ENCODE assay signal across 11 mouse cellular contexts in the genomic region with DNA sequence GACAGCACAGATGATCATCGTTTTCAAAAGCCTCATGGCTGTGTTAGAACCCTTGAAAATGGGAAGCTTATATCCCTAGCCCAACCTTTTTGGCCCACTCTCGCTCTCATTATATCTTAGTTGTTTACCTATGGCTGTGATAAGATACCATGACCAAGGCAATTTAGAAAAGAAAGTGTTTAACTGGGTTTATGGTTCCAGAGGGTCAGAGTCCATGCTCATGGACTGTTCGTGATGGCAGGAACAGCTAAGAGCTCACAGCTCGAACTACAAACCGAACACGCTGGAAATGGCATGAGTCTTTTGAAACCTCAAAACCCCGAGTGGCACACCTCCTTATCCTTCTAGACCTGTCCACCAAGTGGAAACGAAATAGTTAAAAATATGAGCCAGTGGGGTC.
"Had no signal": no experiment of that assay in that cellular context is flagged by ENCODE, and none has a peak within 500 bp of the region (broad histone marks: within the 10 kb centered on the region; RNA-seq: fewer than 3 reads in every experiment).

No protein-coding gene starts in this region.

- DNase-seq: kidney, postnatal 25 days; lung, adult 2 months; lung, postnatal 36 days; midbrain, embryonic 14.5 days had no signal

- H3K36me3 ChIP-seq: limb, embryonic 10.5 days; liver, embryonic 15.5 days; neural tube, embryonic 12.5 days had no signal

- H3K4me1 ChIP-seq: liver, embryonic 15.5 days; neural tube, embryonic 12.5 days had no signal

- H3K4me3 ChIP-seq: left cerebral cortex, adult 2 months; limb, embryonic 10.5 days; liver, embryonic 15.5 days; neural tube, embryonic 12.5 days had no signal

- H3K27ac ChIP-seq: left cerebral cortex, adult 2 months; limb, embryonic 10.5 days; liver, embryonic 15.5 days; neural tube, embryonic 12.5 days; stomach, postnatal 0 days had no signal

- H3K4me2 ChIP-seq: liver, embryonic 11.5 days; liver, embryonic 15.5 days; neural tube, embryonic 12.5 days had no signal

- H3K9me3 ChIP-seq: liver, embryonic 15.5 days had no signal

- ATAC-seq: lung, postnatal 0 days had no signal

- H3K9ac ChIP-seq: liver, embryonic 15.5 days; neural tube, embryonic 12.5 days had no signal

- H3K27me3 ChIP-seq: liver, embryonic 15.5 days; neural tube, embryonic 12.5 days had no signal
